Mouse (Mus musculus) frontal cortex, postnatal 36 days (tissue): ENCODE results near the gene Cntnap2.
"Not testable (repeated sequence)": the region's sequence is repeated elsewhere in the genome, so short reads cannot be mapped to it uniquely, and the experiment has no call there.

Experiments
- DNase-seq, 2 experiments: peaks; one replicate each; pipeline ENCODE4 v3.0.0; 2022; ENCODE audit warnings: low spot score in 2 of 2

Gene Cntnap2

GRCm38 (mm10) chr6:46963693-46964092 lies 1904.5 kb downstream of the Cntnap2 start:
- DNase-seq, result no peak

GRCm38 (mm10) chr6:46972640-46973039 lies 1913.5 kb downstream of the Cntnap2 start:
- no peak for DNase-seq

- DNase-seq, result no peak
These were observed 1936.9 kb downstream of the Cntnap2 start for GRCm38 (mm10) chr6:46996010-46996602.

- peak; percentile 19 to 68 for DNase-seq
These were observed 1945.3 kb downstream of the Cntnap2 start for GRCm38 (mm10) chr6:47004430-47004829.

GRCm38 (mm10) chr6:47012933-47013332 lies 1953.8 kb downstream of the Cntnap2 start:
- DNase-seq, result no peak

GRCm38 (mm10) chr6:47013535-47013934 lies 1954.4 kb downstream of the Cntnap2 start:
- peak; percentile 78 to 92 for DNase-seq

GRCm38 (mm10) chr6:47014886-47015586 lies 1955.9 kb downstream of the Cntnap2 start:
- no peak for DNase-seq

GRCm38 (mm10) chr6:47026064-47026686 lies 1967.0 kb downstream of the Cntnap2 start:
- DNase-seq, result no peak

GRCm38 (mm10) chr6:47031362-47031761 lies 1972.2 kb downstream of the Cntnap2 start:
- peak in 1 of 2 experiments; percentile 38 for DNase-seq

GRCm38 (mm10) chr6:47042602-47043001 lies 1983.4 kb downstream of the Cntnap2 start:
- DNase-seq, result peak in 1 of 2 experiments; percentile 53

- DNase-seq, result no peak
These were observed 1984.4 kb downstream of the Cntnap2 start for GRCm38 (mm10) chr6:47043586-47043985.

- DNase-seq, result no peak
These were observed 1985.4 kb downstream of the Cntnap2 start for GRCm38 (mm10) chr6:47044385-47045200.

GRCm38 (mm10) chr6:47049051-47049450 lies 1989.9 kb downstream of the Cntnap2 start:
- no peak for DNase-seq

GRCm38 (mm10) chr6:47050319-47051222 lies 1991.4 kb downstream of the Cntnap2 start:
- DNase-seq, result no peak

- DNase-seq, result no peak
These were observed 2002.2 kb downstream of the Cntnap2 start for GRCm38 (mm10) chr6:47061341-47061740.

GRCm38 (mm10) chr6:47089998-47090397 lies 2030.8 kb downstream of the Cntnap2 start:
- no peak for DNase-seq

- no peak for DNase-seq
These were observed 2045.8 kb downstream of the Cntnap2 start for GRCm38 (mm10) chr6:47104951-47105350.

GRCm38 (mm10) chr6:47109582-47110220 lies 2050.5 kb downstream of the Cntnap2 start:
- DNase-seq, result no peak

- DNase-seq, result not testable (repeated sequence)
These were observed 2074.9 kb downstream of the Cntnap2 start for GRCm38 (mm10) chr6:47134063-47134462.

- not testable (repeated sequence) for DNase-seq
These were observed 2093.9 kb downstream of the Cntnap2 start for GRCm38 (mm10) chr6:47153018-47153417.
